Mouse (Mus musculus): ENCODE measurements around the gene Adprhl2. TPM values are rescaled to one million over a fixed set of nuclear protein-coding genes. Genes with fewer than 3 reads are reported as not detected.

Adprhl2 gene
- polyA plus RNA-seq (2012; rRNA removed) = 18.9 and 21.8 TPM in 2 replicates

GRCm38 (mm10) chr4:126321111-126321853, at the start of gene Adprhl2:
Gene Adprhl2 (minus strand): TSS chr4:126321703.

DNA sequence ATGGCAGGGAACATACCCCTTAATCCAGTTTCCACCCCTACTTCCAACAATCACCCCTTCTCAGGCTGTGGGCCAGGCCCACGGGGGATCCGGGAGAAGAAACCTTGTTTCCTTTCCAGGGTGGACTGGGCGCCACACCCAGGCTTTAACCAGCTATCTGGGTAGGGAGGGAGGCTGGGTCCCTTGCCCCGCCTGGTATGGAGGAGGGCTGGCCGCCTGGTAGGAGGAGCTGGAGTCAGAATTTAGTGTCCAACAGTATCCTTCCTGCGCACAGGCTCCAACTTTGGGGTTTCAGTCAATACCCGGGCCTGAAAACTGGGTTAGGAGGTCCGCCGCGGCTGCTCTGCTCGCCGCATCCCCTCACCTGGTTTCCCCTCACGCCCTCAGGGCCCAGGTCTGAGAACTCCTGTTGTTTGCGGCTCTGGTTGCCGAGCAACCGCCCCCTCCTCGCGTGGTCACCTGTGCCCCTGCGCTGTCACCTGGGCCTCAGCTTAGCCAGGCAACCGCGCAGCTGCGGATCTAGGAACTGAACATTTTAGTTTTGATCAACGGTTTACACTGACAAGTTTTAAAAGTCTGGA, 3.9 kb upstream of the Adprhl2 start, which contains the start of gene Tekt2:
Tekt2 (minus strand) TSS at position 408 of the 581 bp plus-strand sequence.

DNA sequence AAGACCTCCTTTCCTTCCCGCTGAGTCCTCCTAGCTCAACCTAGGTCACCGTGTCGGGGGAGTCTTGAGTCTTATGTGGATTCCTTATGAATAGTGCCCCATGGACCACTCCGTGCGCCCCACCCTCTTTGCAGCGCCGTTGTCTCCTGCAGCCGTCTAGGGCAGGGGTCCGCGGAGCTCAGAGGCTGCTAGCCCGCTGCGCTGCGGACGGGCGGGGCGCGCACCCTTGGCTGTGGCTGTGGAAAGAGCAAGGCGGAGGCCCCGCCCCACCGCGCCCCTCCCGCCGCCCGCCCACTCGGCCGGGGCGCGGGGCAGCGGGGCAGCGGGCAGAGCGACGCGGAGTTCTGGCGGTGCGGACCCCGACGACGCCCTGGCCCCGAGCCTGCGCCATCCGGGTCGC, 35.0 kb downstream of the Adprhl2 start, which contains the start of gene Col8a2:
Col8a2 (plus strand) TSS at position 302 of the 400 bp plus-strand sequence.

Other genes with a start within 250 kb of the Adprhl2 start
- 17.7 and 19.1 TPM in 2 replicates for gene Lsm10, start 225.1 kb downstream of the Adprhl2 start, polyA plus RNA-seq (2012; rRNA removed)
- gene Stk40, start 217.7 kb downstream of the Adprhl2 start, polyA plus RNA-seq (2012; rRNA removed) = 5.2 and 5.5 TPM in 2 replicates
- 21.5 and 22.5 TPM in 2 replicates for gene Eva1b, start 174.0 kb downstream of the Adprhl2 start, polyA plus RNA-seq (2012; rRNA removed)
- 1.2 TPM in 2 replicates for gene Sh3d21, start 158.2 kb downstream of the Adprhl2 start, polyA plus RNA-seq (2012; rRNA removed)
- gene Thrap3, start 118.9 kb downstream of the Adprhl2 start, polyA plus RNA-seq (2012; rRNA removed) = 46.6 and 55.7 TPM in 2 replicates
- 11.9 and 14.6 TPM in 2 replicates for gene Map7d1, start 65.4 kb downstream of the Adprhl2 start, polyA plus RNA-seq (2012; rRNA removed)
- gene Trappc3, start 59.4 kb downstream of the Adprhl2 start, polyA plus RNA-seq (2012; rRNA removed) = 25.8 and 26.1 TPM in 2 replicates
- 0.26 and 0.27 TPM in 2 replicates for gene Col8a2, start 34.9 kb downstream of the Adprhl2 start, polyA plus RNA-seq (2012; rRNA removed)
- gene Tekt2, start 4.0 kb upstream of the Adprhl2 start, polyA plus RNA-seq (2012; rRNA removed) = 0.81 and 0.97 TPM in 2 replicates
- 1.3 and 1.4 TPM in 2 replicates for gene Ago3, start 107.9 kb upstream of the Adprhl2 start, polyA plus RNA-seq (2012; rRNA removed)
- 3.0 and 3.3 TPM in 2 replicates for gene Ago1, start 146.9 kb upstream of the Adprhl2 start, polyA plus RNA-seq (2012; rRNA removed)
- gene Ago4, start 211.8 kb upstream of the Adprhl2 start, polyA plus RNA-seq (2012; rRNA removed) = 0.42 and 0.44 TPM in 2 replicates
- gene Clspn, start 235.2 kb upstream of the Adprhl2 start, polyA plus RNA-seq (2012; rRNA removed) = 8.6 and 9.4 TPM in 2 replicates